Mouse (Mus musculus): ENCODE measurements around the gene Ddc. TPM values are rescaled to one million over a fixed set of nuclear protein-coding genes. Genes with fewer than 3 reads are reported as not detected.
A peak's percentile ranks its signal among the peaks of the same experiment; 100 is the strongest.

The Ddc gene
- total and polyA plus RNA-seq, 3 experiments, result 0.91 to 2.3 (median 1.3) TPM

- intact Hi-C loops (cut with DNase I), result no loop called here
- Histone ChIP-seq H3K79me2 (replicated peaks; ENCODE audit: control insufficient read depth, insufficient read depth, low read length) (no peaks in the 10 kb centered on the region), H3K4me3 (peak overlapping the region; percentile 79), H3K27me3 (ENCODE audit: control insufficient read depth, insufficient read depth, low read length) (no peaks in the 10 kb centered on the region), H3K36me3 (ENCODE audit: control insufficient read depth, insufficient read depth, low read length) (no peaks in the 10 kb centered on the region), H3K9ac (ENCODE audit: low read depth, low read length) (peak overlapping the region; percentile 69), H3K27ac (peak overlapping the region; percentile 96), H3K4me1 (ENCODE audit: control insufficient read depth, insufficient read depth, low read length) (peaks cover 1% of the 10 kb centered on the region; the same call in 1 of the 2 replicates)
- no peak for TF ChIP-seq EP300 (IDR thresholded peaks at IDR 0.05; ENCODE audit: insufficient read depth, low read depth, low read length)
- TF ChIP-seq CTCF (IDR thresholded peaks at IDR 0.05), result no peak
- TF ChIP-seq POLR2A (IDR thresholded peaks at IDR 0.05; ENCODE audit: insufficient read depth, low read depth, low read length), result no peak
- WGBS, result 3% methylated on average over 25 of the region's 25 CpGs
- DNase-seq, result no peak
Measured at GRCm38 (mm10) chr11:11808035-11808819, 89.7 kb downstream of the Ddc start.

GRCm38 (mm10) chr11:11805951-11806350 lies 92.0 kb downstream of the Ddc start:
- Histone ChIP-seq H3K27me3 (ENCODE audit: control insufficient read depth, insufficient read depth, low read length) (no peaks in the 10 kb centered on the region), H3K9ac (ENCODE audit: low read depth, low read length) (no peak overlapping the region), H3K36me3 (ENCODE audit: control insufficient read depth, insufficient read depth, low read length) (no peaks in the 10 kb centered on the region), H3K27ac (no peak overlapping the region), H3K79me2 (replicated peaks; ENCODE audit: control insufficient read depth, insufficient read depth, low read length) (no peaks in the 10 kb centered on the region), H3K4me3 (no peak overlapping the region), H3K4me1 (ENCODE audit: control insufficient read depth, insufficient read depth, low read length) (no peaks in the 10 kb centered on the region)
- 50% methylated on average over 4 of the region's 4 CpGs for WGBS
- DNase-seq, result no peak
- TF ChIP-seq POLR2A (IDR thresholded peaks at IDR 0.05; ENCODE audit: insufficient read depth, low read depth, low read length) (no peak), CTCF (IDR thresholded peaks at IDR 0.05) (no peak), EP300 (IDR thresholded peaks at IDR 0.05; ENCODE audit: insufficient read depth, low read depth, low read length) (no peak)
- intact Hi-C loops (cut with DNase I), result no loop called here

GRCm38 (mm10) chr11:11804421-11804820 lies 93.5 kb downstream of the Ddc start:
- H3K4me1 ChIP-seq (ENCODE audit: control insufficient read depth, insufficient read depth, low read length), result no peaks in the 10 kb centered on the region
- no peaks in the 10 kb centered on the region for H3K79me2 ChIP-seq (replicated peaks; ENCODE audit: control insufficient read depth, insufficient read depth, low read length)
- H3K9ac ChIP-seq (ENCODE audit: low read depth, low read length), result no peak overlapping the region
- 86% methylated on average over 5 of the region's 5 CpGs for WGBS
- DNase-seq, result no peak
- intact Hi-C loops (cut with DNase I), result no loop called here
- no peak for TF ChIP-seq EP300 (IDR thresholded peaks at IDR 0.05; ENCODE audit: insufficient read depth, low read depth, low read length)
- no peak for TF ChIP-seq POLR2A (IDR thresholded peaks at IDR 0.05; ENCODE audit: insufficient read depth, low read depth, low read length)
- no peak for TF ChIP-seq CTCF (IDR thresholded peaks at IDR 0.05)
- no peak overlapping the region for H3K4me3 ChIP-seq
- H3K27me3 ChIP-seq (ENCODE audit: control insufficient read depth, insufficient read depth, low read length), result no peaks in the 10 kb centered on the region
- H3K27ac ChIP-seq, result no peak overlapping the region
- no peaks in the 10 kb centered on the region for H3K36me3 ChIP-seq (ENCODE audit: control insufficient read depth, insufficient read depth, low read length)

GRCm38 (mm10) chr11:11801067-11801466 lies 96.9 kb downstream of the Ddc start:
- no peaks in the 10 kb centered on the region for H3K79me2 ChIP-seq (replicated peaks; ENCODE audit: control insufficient read depth, insufficient read depth, low read length)
- H3K4me1 ChIP-seq (ENCODE audit: control insufficient read depth, insufficient read depth, low read length), result no peaks in the 10 kb centered on the region
- DNase-seq, result no peak
- no peak overlapping the region for H3K9ac ChIP-seq (ENCODE audit: low read depth, low read length)
- no peak for TF ChIP-seq EP300 (IDR thresholded peaks at IDR 0.05; ENCODE audit: insufficient read depth, low read depth, low read length)
- TF ChIP-seq POLR2A (IDR thresholded peaks at IDR 0.05; ENCODE audit: insufficient read depth, low read depth, low read length), result no peak
- TF ChIP-seq CTCF (IDR thresholded peaks at IDR 0.05), result no peak
- intact Hi-C loops (cut with DNase I), result no loop called here
- 91% methylated on average over 9 of the region's 9 CpGs for WGBS
- no peak overlapping the region for H3K4me3 ChIP-seq
- no peak overlapping the region for H3K27ac ChIP-seq
- H3K36me3 ChIP-seq (ENCODE audit: control insufficient read depth, insufficient read depth, low read length), result no peaks in the 10 kb centered on the region
- H3K27me3 ChIP-seq (ENCODE audit: control insufficient read depth, insufficient read depth, low read length), result no peaks in the 10 kb centered on the region

GRCm38 (mm10) chr11:11800304-11800703 lies 97.6 kb downstream of the Ddc start:
- Histone ChIP-seq H3K4me3 (no peak overlapping the region), H3K27me3 (ENCODE audit: control insufficient read depth, insufficient read depth, low read length) (no peaks in the 10 kb centered on the region), H3K27ac (no peak overlapping the region), H3K79me2 (replicated peaks; ENCODE audit: control insufficient read depth, insufficient read depth, low read length) (no peaks in the 10 kb centered on the region), H3K36me3 (ENCODE audit: control insufficient read depth, insufficient read depth, low read length) (no peaks in the 10 kb centered on the region), H3K4me1 (ENCODE audit: control insufficient read depth, insufficient read depth, low read length) (no peaks in the 10 kb centered on the region), H3K9ac (ENCODE audit: low read depth, low read length) (no peak overlapping the region)
- TF ChIP-seq CTCF (IDR thresholded peaks at IDR 0.05) (no peak), EP300 (IDR thresholded peaks at IDR 0.05; ENCODE audit: insufficient read depth, low read depth, low read length) (no peak), POLR2A (IDR thresholded peaks at IDR 0.05; ENCODE audit: insufficient read depth, low read depth, low read length) (no peak)
- DNase-seq, result no peak
- intact Hi-C loops (cut with DNase I), result no loop called here
- 90% methylated on average over 3 of the region's 3 CpGs for WGBS

- no peaks in the 10 kb centered on the region for H3K36me3 ChIP-seq (ENCODE audit: control insufficient read depth, insufficient read depth, low read length)
- H3K27ac ChIP-seq, result no peak overlapping the region
- H3K9ac ChIP-seq (ENCODE audit: low read depth, low read length), result no peak overlapping the region
- no peaks in the 10 kb centered on the region for H3K79me2 ChIP-seq (replicated peaks; ENCODE audit: control insufficient read depth, insufficient read depth, low read length)
- no peaks in the 10 kb centered on the region for H3K4me1 ChIP-seq (ENCODE audit: control insufficient read depth, insufficient read depth, low read length)
- intact Hi-C loops (cut with DNase I), result no loop called here
- no peaks in the 10 kb centered on the region for H3K27me3 ChIP-seq (ENCODE audit: control insufficient read depth, insufficient read depth, low read length)
- no peak for DNase-seq
- 93% methylated on average over 1 of the region's 1 CpGs for WGBS
- no peak for TF ChIP-seq EP300 (IDR thresholded peaks at IDR 0.05; ENCODE audit: insufficient read depth, low read depth, low read length)
- no peak for TF ChIP-seq POLR2A (IDR thresholded peaks at IDR 0.05; ENCODE audit: insufficient read depth, low read depth, low read length)
- TF ChIP-seq CTCF (IDR thresholded peaks at IDR 0.05), result no peak
- H3K4me3 ChIP-seq, result no peak overlapping the region
Measured at GRCm38 (mm10) chr11:11798690-11799089, 99.3 kb downstream of the Ddc start.
